Mouse (Mus musculus) G1E-ER4 (cell line): ENCODE results near the gene Vmn1r155. TPM values are rescaled to one million over a fixed set of nuclear protein-coding genes. Genes with fewer than 3 reads are reported as not detected.
"Not testable (repeated sequence)": the region's sequence is repeated elsewhere in the genome, so short reads cannot be mapped to it uniquely, and the experiment has no call there.

Experiments used
- GATA1 ChIP-seq: IDR thresholded peaks from one replicate; pipeline ENCODE4 v1.8.0; 2012; ENCODE audit warnings: low read length, inconsistent platforms
- polyA plus RNA-seq: library from polyadenylated mRNA; stranded (reverse); fragments of >175 nt; gene quantifications from 2 replicates; pipeline ENCODE4 v1.2.3, GENCODE M21; 2012

Vmn1r155 gene
- polyA plus RNA-seq, result not detected in 2 replicates

DNA sequence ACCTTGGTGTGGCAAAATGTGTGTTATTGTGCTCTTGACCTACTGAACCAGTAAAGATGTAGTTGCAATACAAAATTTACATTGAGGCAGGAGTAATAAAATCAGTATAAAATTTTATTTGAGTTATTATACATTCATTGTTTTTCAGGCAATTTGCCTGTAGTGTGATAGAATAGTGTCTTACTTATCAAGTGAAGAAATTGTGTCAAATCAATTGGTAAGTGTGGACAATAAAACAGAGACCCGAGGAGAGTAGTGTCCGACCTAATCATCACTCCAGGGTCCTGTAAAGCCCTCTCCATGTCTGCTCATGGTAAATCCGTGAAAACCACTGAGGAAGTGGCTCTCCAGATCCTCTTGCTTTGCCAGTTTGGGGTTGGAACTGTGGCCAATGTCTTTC lies at the start of gene Vmn1r155:
Gene Vmn1r155 (plus strand): TSS at position 301 of the 400 bp plus-strand sequence.
- not testable (repeated sequence) for TF ChIP-seq GATA1

DNA sequence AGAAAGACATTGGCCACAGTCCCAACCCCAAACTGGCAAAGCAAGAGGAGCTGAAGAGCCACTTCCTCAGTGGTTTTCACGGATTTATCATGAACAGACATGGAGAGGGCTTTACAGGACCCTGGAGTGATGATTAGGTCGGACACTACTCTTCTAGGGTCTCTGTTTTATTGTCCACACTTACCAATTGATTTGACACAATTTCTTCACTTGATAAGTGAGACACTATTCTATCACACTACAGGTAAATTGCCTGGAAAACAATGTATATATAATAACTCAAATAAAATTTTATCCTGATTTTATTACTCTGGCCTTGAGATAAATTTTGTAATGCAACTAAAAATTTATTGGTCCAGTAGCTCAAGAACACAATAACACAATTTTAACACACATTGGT lies 34.4 kb downstream of the Vmn1r155 start, which contains the start of gene Gm8693:
Gene Gm8693 (minus strand): TSS at position 101 of the 400 bp plus-strand sequence.
- not testable (repeated sequence) for TF ChIP-seq GATA1

Other genes with a start within 250 kb of the Vmn1r155 start
- not detected in 2 replicates for gene Vmn1r148, start 244.4 kb upstream of the Vmn1r155 start, polyA plus RNA-seq
- gene Vmn1r149, start 219.8 kb upstream of the Vmn1r155 start, polyA plus RNA-seq, result not detected in 2 replicates
- gene Gm10665, start 193.9 kb upstream of the Vmn1r155 start, polyA plus RNA-seq, result not detected in 2 replicates
- not detected in 2 replicates for gene Vmn1r151, start 158.3 kb upstream of the Vmn1r155 start, polyA plus RNA-seq
- gene Vmn1r152, start 135.1 kb upstream of the Vmn1r155 start, polyA plus RNA-seq, result not detected in 2 replicates
- gene Gm8677, start 123.1 kb upstream of the Vmn1r155 start, polyA plus RNA-seq, result not detected in 2 replicates
- not detected in 2 replicates for gene Gm4201, start 92.7 kb upstream of the Vmn1r155 start, polyA plus RNA-seq
- gene Gm4565, start 69.9 kb upstream of the Vmn1r155 start, polyA plus RNA-seq, result not detected in 2 replicates
- not detected in 2 replicates for gene Gm8693, start 34.3 kb downstream of the Vmn1r155 start, polyA plus RNA-seq
- not detected in 2 replicates for gene Gm4567, start 61.7 kb downstream of the Vmn1r155 start, polyA plus RNA-seq
- gene Vmn1r157, start 103.7 kb downstream of the Vmn1r155 start, polyA plus RNA-seq, result not detected in 2 replicates
- not detected in 2 replicates for gene Vmn1r158, start 132.8 kb downstream of the Vmn1r155 start, polyA plus RNA-seq
- gene Vmn1r159, start 185.6 kb downstream of the Vmn1r155 start, polyA plus RNA-seq, result not detected in 2 replicates
- not detected in 2 replicates for gene Vmn1r160, start 213.2 kb downstream of the Vmn1r155 start, polyA plus RNA-seq